Mouse (Mus musculus): ENCODE measurements around the gene Arhgap21.

Arhgap21 gene

DNA sequence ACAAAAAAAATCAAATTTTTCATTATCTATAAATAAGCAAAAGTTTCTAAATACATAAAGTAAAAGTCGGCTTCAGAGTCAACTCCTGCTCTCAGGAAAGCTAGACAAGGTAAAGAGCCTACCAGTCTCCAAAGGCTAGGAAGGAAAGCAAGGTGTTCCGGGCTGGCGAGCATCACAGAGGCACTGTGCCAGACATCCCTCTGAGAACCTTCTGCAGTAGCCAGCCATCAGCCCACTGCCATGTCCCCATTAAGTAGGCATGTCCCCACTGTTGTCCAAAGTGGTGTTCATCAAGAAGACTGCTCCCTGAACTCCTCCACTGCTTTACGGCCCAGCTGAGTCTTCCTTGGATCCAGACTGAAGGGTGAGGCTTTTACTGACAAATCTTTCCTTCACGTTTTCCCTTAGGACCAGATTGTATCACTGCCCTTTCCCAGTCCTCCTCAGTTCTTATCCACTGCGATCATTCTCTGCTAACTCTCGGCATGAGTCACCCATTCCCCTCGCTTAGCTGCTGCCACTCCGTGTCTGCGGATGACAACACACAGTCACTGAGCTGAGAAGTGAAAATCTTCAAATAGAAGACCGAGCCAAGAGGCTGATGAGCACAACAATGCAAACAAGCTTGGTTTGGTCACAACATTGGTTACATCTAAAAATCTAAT lies 65.6 kb downstream of the Arhgap21 start:
- DNase-seq (ENCODE audit: extremely low read depth, insufficient read length, low spot score), result peak; percentile 23

GRCm38 (mm10) chr2:20901916-20902315 lies 66.8 kb downstream of the Arhgap21 start:
- DNase-seq (ENCODE audit: extremely low read depth, insufficient read length, low spot score), result no peak

- no peak for DNase-seq (ENCODE audit: extremely low read depth, insufficient read length, low spot score)
Observed at GRCm38 (mm10) chr2:20899301-20899700, 69.4 kb downstream of the Arhgap21 start.

- DNase-seq (ENCODE audit: extremely low read depth, insufficient read length, low spot score), result no peak
Observed at GRCm38 (mm10) chr2:20898684-20899083, 70.0 kb downstream of the Arhgap21 start.

DNA sequence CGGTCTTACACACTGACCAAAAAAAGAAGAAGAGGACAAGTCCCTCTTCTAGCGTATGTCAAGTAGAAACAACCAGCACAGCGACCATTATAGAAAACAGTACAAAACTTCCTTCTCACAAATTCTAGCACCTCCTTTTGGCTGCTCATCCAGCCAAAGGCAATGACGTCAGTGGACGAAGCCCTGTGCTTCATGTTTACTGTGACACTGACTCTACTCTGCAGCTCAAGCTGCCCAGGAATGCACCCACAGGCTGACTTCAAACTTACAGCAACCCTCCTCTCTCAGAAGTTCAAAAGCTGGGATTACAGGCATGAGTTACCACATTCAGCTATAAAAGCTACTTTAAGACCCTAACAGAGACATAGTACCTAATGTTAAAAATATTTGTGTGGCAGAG lies 72.2 kb downstream of the Arhgap21 start:
- no peak for DNase-seq (ENCODE audit: extremely low read depth, insufficient read length, low spot score)

DNA sequence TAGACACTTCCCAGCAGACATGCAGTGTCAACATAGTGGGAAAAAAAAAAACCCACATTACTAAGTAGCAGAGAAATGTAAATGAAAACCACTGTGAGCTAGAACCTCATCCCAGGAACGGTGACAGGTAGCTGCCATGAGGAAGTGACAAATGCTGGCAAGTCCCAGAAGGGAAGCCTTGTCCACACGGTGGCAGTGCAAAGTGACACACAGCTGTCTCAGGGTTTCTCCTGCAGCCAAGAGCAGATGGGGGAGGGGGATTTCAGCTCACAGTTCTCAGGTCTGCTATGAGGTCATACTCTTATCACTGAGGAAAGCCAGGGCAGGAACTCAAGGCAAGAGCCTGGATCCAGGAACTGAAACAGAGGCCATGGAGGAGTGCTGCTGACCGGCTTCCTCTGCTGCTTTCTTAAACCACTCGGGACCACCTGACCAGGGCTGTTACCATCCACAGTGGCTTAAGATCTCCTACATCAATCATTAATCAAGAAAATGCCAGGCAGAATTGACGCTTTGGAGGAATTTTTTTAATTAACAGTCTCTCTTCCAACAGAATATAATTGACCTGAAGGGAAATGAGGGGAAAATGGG lies 74.5 kb downstream of the Arhgap21 start:
- DNase-seq (ENCODE audit: extremely low read depth, insufficient read length, low spot score), result peak; percentile 13

- DNase-seq (ENCODE audit: extremely low read depth, insufficient read length, low spot score), result no peak
Observed at GRCm38 (mm10) chr2:20888751-20889150, 79.9 kb downstream of the Arhgap21 start.

DNA sequence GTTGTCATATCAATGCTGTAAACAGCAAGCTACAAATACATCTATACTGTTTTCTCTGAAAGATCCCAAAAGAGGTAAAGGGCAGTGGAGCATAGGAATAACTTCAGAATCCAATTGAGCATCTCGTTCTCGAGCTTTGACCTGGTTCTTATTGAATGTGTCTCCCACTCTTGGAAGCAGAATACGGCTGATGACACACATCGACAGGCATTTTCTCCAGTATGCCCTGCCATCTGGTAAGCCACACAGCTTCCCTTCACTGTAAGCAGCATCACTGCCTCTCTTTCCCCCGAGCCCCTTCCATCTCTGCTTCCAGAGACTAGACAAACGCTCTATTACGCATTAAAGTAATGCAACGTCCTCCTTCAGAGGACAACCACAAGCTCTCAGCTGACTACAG lies 85.4 kb downstream of the Arhgap21 start:
- no peak for DNase-seq (ENCODE audit: extremely low read depth, insufficient read length, low spot score)

DNA sequence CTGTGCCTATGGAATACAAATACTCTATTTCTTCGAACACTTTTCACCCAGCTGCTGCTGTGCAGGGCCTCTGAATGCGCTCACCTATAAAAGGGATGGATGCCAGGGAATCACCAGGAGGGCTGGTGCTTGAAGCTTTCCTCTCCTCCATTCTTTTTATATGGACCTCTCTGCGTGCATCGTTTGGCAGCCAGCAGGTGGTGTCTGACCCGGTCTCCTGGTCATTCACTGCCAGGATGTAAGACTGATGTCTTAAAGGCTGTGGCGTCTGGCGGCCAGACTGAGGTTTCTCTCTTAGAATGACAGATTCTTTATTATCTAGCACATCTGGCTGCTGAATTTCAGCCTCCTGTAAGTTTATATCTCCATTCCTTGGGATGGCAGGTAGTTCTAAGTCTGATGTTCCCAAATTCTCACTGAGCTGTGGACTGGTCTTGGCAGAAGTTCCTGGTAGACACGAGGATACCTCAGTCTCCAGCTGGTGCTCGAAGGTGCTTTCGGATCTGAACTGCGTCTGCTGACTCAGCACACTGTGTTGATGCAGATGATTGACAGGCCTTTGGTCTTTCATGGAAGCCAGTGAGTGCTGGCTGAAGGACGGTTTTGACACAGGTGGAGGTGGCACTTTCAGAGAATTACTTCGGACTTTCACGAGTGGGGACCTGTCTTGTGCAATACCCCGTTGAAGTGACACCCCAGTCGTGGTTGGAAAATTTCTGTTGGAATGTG lies 88.6 kb downstream of the Arhgap21 start:
- no peak for DNase-seq (ENCODE audit: extremely low read depth, insufficient read length, low spot score)

DNA sequence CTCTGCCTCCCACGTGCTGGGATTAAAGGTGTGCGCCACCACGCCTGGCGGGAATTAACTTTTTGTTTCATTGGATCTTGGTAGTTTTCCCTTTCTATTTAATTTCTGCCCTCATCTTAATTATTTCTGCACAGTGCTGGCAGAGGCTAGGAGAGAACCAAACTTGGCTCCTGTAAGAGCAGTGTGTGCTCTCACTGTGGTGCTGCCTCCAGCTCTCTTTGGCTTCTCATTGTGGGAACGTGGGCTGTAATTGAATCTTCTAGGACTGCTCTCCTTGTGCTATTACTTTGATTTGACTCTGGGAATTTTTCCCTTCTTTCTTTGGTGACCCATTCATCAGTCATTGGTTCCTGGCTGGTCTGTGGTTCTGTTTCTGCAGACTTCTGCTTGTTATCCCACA lies 94.1 kb downstream of the Arhgap21 start:
- no peak for DNase-seq (ENCODE audit: extremely low read depth, insufficient read length, low spot score)

- DNase-seq (ENCODE audit: extremely low read depth, insufficient read length, low spot score), result no peak
Observed at GRCm38 (mm10) chr2:20869212-20869965, 99.3 kb downstream of the Arhgap21 start.

DNA sequence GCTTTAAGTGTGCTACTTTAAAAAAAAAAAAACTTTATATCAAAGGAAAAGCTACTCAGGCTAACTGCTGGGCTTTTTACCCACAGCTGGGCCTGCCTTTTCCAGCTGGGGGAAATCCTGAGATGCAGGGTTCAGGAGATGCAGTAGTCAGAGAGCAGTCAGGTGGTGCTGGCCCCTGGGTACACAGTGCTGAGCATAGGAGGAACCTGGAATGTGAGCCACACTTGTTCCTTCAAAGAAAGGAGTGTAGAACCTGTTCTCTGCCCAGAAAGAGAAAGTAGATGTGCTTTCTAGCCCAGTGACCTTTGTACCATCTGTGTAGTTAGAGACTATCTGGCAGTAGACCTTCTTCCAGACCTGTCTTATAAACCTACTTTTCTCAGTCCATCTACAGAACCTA lies 100.6 kb downstream of the Arhgap21 start:
- DNase-seq (ENCODE audit: extremely low read depth, insufficient read length, low spot score), result no peak

- DNase-seq (ENCODE audit: extremely low read depth, insufficient read length, low spot score), result no peak
Observed at GRCm38 (mm10) chr2:20865795-20866194, 102.9 kb downstream of the Arhgap21 start.

- DNase-seq (ENCODE audit: extremely low read depth, insufficient read length, low spot score), result no peak
Observed at GRCm38 (mm10) chr2:20864569-20864968, 104.1 kb downstream of the Arhgap21 start.

DNA sequence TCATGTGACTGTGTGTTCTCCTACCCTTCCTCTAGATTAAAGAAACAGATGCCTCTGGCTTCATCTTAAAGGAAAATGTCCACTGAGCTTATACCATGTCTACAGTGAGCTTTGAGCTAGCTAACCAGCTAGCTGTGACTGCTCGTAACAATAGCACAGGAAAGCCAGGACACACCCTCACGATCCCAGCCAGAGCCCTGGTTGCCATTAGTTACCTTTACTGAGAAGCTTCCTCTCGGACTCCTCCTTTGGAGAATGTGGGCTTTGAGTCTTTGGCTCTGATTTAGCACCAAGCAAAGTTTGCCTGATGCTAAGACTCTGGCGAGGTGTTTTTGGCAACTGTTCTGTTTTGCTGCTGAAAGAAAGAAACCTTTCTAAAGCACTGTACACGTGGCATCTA lies 107.9 kb downstream of the Arhgap21 start:
- DNase-seq (ENCODE audit: extremely low read depth, insufficient read length, low spot score), result no peak

GRCm38 (mm10) chr2:20849346-20849745 lies 119.3 kb downstream of the Arhgap21 start:
- no peak for DNase-seq (ENCODE audit: extremely low read depth, insufficient read length, low spot score)

GRCm38 (mm10) chr2:20831608-20832406 lies 136.9 kb downstream of the Arhgap21 start:
- no peak for DNase-seq (ENCODE audit: extremely low read depth, insufficient read length, low spot score)

GRCm38 (mm10) chr2:20830882-20831281 lies 137.8 kb downstream of the Arhgap21 start:
- DNase-seq (ENCODE audit: extremely low read depth, insufficient read length, low spot score), result no peak

DNA sequence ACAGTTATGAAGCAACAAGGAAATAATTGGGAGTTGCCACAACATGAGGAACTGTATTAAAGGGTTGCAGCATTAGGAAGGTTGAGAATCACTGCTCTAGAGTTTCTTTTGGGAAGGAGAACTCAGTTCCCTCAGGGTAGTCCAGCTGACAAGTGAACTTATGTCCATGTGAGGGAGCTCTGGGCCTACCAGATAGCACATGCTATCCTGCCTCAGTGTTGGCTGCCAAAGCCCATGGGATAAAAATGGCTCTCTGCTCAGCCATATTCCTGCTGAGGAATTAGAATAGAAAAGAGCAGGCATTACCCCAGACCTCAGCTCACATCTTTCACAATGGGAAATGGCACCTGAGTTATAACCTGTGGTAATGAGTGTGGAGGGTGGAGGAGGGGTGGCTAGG lies 142.4 kb downstream of the Arhgap21 start:
- DNase-seq (ENCODE audit: extremely low read depth, insufficient read length, low spot score), result no peak

GRCm38 (mm10) chr2:20818226-20818625 lies 150.5 kb downstream of the Arhgap21 start:
- DNase-seq (ENCODE audit: extremely low read depth, insufficient read length, low spot score), result no peak
